Mouse (Mus musculus) brain, embryonic 14.5 days (tissue): ENCODE measurements around the gene Rpl32. TPM values are rescaled to one million over a fixed set of nuclear protein-coding genes. Genes with fewer than 3 reads are reported as not detected.

ENCODE experiments used
- DNase-seq: peaks from one replicate; pipeline ENCODE4 v3.0.0-alpha.2; 2011; ENCODE audit warnings: low read depth
- CTCF ChIP-seq: fragments of 200-500 bp; IDR thresholded peaks from 2 replicates; pipeline ENCODE4 v1.5.1; 2012; ENCODE audit warnings: inconsistent platforms, mild to moderate bottlenecking, moderate library complexity, borderline replicate concordance; ENCODE audit not compliant: insufficient read depth, insufficient read length; ENCODE audit errors: extremely low read depth
- POLR2A ChIP-seq: fragments of 200-500 bp; IDR thresholded peaks from 2 replicates; pipeline ENCODE4 v1.6.1; 2012; ENCODE audit warnings: mild to moderate bottlenecking, inconsistent platforms, borderline replicate concordance; ENCODE audit not compliant: poor library complexity, insufficient read depth, insufficient read length, severe bottlenecking; ENCODE audit errors: extremely low read depth
- polyA plus RNA-seq: library from polyadenylated mRNA; depleted of rRNA; stranded (reverse); fragments of >200 nt; gene quantifications from 2 replicates; pipeline ENCODE4 v1.2.3, GENCODE M21; 2012

Gene Rpl32
- polyA plus RNA-seq, 1 experiment, result 1,840 TPM

DNA sequence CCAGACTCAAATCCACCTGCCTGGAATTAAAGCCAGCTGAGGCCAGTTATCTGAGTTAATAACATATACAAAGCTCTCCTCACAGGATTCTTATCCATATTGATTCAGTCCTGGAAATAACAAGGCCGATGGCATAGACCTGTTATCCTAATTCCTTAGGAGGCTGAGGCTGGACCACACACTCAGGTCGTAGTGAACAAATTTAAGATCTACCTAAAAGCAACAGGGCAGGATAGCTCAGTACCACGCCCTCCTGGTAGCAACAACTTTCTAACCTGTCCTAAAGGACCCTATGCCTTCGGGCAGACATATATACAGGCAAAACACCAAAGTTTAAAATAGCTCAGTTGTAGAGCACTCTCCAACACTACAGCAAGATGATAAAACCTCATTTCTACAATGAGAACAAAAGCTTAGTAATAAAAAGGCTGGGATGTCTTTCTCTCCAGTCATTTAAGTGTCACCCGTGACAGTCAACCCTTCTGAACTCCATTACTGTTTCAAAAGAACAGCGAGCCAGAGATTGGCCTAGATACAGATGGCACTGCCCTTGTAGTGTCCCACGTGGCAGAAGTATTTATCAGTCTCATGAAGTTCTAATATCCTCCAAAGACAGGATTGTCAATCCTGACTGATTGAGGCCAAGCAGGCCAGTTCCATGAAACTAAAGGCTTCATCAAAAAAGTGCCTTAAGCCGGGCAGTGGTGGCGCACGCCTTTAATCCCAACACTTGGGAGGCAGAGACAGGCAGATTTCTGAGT is 3.9 kb downstream of the Rpl32 start:
- no peak for DNase-seq
- TF ChIP-seq CTCF, result no peak

DNA sequence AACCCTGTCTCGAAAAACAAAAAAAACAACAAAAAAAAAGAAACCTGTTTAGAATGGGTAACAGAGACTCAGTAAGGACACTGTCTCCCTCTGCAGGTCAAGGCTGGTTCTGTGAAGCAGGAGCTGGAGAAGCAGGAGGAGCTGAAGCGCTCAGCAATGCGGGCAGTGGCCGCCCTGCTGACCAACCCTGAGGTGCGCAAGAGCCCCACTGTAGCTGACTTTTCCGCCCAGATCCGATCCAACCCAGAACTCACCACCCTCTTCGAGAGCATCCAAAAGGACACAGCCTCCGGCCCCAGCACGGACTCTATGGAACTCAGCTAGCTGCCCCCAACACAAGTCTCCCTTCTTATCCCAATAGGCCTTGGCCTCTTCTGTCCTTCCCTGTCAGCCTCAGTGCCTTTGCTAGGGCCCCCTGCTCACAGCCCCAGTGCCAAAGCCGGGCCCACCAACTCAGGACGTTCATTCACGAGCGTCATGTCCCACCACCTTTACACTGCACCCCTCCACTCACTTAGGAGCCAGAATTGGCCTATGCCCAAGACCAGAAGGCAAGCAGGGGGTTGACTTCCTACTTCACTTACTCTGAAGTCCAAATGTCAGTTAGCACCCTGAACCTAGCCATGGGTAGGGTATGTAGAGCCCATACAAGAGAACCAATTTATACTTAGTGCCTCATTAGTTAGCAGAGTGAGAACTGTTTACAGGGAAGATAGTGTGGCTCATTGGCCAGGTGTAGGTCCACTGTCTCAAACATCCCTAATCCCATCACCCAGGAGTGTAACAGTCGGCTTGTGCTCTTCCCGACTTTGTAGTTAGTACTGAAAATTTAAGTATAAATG is 4.8 kb downstream of the Rpl32 start:
- no peak for TF ChIP-seq POLR2A
- TF ChIP-seq CTCF, result peak; percentile 67
- peak; percentile 79 for DNase-seq

DNA sequence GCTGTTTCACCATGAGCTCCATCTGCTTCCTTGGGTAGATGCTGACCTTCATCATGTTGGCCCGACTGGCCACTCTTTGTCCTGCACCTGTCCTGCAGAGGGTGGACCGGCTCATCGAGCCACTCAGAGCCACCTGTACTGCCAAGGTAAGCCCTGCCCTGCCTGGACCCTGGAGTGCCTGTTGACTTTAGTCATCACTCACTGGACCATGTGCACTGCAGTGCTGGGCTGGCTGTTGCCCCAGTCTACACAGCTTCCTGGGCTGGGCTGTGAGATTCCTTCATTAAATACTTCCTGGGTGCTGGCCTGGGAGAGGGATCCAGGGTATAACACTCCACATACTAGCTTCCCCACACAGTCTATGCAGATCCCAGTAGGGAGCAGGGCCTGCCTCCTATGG is 6.7 kb downstream of the Rpl32 start:
- TF ChIP-seq POLR2A (no peak), CTCF (no peak)
- no peak for DNase-seq

DNA sequence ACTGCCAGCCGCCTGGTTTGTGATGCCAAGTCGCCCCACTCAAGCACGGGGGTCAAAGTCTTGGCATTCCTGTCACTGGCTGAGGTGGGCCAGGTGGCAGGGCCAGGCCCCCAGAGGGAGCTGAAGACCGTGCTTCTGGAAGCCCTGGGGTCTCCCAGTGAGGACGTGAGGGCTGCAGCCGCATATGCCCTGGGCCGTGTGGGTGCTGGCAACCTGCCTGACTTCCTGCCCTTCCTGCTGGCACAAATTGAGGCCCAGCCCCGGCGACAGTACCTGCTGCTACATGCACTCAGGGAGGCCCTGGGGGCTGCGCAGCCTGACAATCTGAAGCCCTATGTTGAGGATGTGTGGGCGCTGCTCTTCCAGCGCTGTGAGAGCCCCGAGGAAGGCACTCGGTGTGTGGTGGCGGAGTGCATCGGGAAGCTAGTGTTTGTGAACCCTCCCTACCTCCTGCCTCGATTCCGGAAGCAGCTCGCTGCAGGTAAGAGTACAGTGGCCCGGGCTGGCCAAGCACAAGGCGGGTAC is 15.8 kb downstream of the Rpl32 start:
- TF ChIP-seq CTCF (no peak), POLR2A (no peak)
- DNase-seq, result no peak

DNA sequence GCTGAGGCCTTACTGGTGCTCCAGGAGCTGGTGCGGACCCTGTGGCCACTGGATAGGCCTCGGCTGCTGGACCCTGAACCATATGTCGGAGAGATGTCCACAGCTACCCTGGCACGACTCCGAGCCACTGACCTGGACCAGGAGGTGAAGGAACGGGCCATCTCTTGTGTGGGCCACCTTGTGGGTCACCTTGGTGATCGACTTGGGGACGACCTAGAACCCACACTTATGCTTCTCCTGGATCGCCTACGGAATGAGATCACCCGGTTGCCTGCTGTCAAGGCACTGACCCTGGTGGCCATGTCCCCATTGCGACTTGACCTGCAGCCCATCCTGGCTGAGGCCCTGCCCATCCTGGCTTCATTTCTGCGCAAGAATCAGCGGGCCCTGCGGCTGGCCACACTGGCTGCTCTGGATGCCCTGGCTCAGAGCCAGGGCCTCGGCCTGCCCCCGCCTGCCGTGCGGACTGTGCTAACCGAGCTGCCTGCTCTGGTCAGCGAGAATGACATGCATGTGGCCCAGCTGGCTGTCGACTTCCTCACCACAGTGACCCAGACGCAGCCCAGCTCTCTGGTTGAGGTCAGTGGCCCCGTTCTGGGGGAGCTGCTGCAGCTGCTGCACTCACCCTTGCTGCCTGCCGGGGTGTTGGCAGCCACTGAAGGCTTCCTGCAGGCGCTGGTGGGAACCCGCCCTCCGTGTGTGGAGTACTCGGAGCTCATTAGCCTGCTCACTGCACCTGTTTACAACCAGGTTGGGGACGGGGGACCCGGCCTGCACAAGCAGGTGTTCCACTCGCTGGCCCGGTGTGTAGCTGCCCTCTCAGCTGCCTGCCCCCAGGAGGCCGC is 16.5 kb downstream of the Rpl32 start:
- TF ChIP-seq POLR2A (no peak), CTCF (no peak)
- no peak for DNase-seq

DNA sequence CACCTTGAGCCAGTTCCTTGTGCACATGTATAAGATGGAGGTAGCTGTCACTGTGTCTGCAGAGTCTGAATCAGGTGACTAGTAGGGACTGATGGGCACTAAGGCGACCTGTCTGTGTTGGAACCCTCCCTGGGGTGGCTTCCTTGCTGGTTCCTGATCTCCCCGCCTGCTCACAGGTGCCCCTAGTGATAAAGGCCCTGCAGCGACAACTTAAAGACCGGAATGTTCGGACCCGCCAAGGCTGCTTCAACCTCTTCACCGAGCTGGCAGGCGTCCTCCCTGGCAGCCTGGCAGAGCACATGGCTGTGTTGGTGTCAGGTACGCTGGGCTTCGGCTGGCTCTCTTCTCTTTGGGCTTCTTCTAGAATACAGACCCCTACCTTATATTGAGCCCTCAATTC is 17.5 kb downstream of the Rpl32 start:
- TF ChIP-seq POLR2A, result no peak
- TF ChIP-seq CTCF, result no peak

DNA sequence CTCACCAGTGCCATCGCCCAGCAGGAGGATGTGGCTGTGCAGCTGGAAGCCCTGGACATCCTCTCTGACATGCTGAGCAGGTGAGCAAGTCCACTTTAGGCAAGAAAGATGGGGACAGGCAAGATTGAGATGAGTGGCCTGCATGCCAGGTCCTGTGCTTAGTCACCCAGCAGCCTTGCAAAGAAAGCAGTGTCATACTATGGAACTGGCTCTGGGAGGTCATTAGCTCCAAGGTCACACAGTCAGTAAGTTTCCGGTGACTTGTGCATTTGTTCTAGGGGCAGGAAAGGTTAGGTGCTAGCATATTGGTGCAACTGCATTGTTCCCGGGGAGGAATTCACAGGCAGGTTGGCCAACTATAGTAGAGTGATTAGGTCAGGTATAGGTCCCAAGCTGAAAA is 25.8 kb downstream of the Rpl32 start:
- DNase-seq, result no peak
- no peak for TF ChIP-seq CTCF
- TF ChIP-seq POLR2A, result no peak

More for the DNA sequence above, 17.5 kb downstream of the Rpl32 start:
- no peak for DNase-seq

DNA sequence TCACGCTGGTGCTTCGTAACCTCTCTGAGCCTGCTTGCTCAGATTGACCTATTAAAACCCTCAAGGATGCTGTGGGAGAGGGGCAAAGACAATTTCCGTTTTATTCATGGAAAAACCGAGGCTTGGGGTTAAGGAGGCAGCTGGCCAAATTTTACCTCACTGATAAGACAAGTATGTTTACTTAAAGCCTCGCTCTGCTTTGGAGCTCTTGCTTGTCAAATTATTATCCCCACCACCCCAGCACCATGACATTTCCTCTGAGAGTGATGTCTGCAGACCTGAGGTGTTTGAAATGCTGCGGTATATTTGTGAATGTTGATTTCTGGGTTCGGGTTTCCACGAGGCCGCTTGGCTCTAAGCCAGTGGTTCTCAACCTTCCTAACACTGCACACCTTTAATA is 32.2 kb downstream of the Rpl32 start:
- TF ChIP-seq CTCF, result no peak
- TF ChIP-seq POLR2A, result no peak
- DNase-seq, result peak; percentile 11

DNA sequence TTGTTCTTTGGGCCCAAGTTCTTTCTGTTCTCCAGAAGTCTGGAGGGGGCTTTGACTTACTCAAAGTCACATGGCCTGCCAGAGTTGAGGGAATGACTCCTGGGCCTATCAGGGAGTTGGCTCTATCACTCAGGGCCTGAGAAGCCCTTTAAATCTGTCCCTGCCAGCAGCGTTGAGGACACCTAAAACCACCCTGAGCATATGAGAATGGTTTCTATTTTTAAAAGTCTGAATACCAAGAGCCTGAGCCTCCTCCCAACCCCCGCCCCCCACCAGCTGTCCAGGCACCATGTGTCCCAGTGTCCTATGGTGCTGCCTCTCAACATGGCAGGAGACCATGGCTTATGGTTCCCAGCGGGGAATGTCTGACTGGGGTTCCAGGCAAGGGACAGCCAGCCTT is 32.7 kb downstream of the Rpl32 start:
- DNase-seq, result peak; percentile 20
- TF ChIP-seq CTCF (no peak), POLR2A (no peak)

DNA sequence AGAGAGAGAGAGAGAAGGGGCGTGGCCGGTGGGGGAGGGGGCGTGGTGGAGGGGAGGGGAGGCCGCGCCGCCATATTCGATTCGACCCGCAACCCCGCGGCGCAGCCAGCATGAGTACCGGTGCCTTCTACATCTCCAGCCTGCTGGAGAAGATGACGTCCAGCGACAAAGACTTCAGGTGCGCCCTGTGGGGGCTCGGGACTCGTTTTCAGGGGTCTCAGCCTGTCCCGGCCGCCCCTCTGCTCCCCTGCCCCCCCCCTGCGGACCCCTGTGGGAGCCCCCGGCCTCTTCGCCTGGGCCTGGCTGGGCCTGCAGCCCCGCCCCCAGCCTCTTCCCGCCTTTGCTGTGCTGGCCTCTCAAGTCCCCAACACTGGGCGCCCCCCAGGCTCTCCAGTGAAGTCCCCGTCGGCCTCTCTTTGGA is 34.0 kb downstream of the Rpl32 start, which contains the start of gene Cand2:
TSS of gene Cand2 (plus strand) at position 38 of the 421 bp plus-strand sequence.
- peak; percentile 85 for DNase-seq
- TF ChIP-seq CTCF (no peak), POLR2A (peak; percentile 30; the same call in 1 of the 2 replicates)

DNA sequence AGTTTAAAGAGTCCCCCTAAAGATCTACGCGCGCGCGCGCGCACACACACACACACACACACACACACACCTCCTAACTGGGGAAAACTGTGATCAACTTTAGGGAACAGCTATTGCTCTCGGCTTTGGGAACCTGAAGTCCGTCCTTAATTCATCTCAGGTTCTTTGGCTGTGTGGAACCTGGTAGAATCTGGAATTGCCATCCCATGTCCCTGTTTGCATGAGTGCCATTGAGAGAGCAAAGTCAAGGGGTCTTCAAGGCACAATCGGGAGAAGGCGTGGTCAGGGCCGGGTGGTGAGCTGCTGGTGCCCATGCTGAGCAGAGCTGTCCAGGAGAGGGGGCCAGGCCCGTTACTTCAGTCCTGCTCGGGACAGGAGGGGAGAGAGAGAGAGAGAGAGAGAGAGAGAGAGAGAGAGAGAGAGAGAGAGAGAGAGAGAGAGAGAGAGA is 34.6 kb downstream of the Rpl32 start:
- TF ChIP-seq POLR2A (no peak), CTCF (no peak)
- peak; percentile 90 for DNase-seq

DNA sequence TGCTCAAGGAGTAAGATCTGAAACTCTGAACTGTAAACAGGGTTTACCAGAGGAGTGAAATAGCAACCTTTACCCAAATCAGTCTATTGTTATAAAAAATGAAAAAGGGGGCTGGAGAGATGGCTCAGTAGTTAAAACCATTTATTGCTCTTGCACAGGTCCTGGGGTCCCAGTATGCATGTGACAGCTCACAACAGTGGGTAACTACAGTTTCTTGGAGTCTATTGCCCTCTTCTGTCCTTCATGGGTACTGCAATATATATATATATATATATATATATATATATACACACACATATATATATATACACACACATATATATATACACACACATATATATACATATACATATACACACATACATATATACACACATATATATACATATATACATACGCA is 35.9 kb downstream of the Rpl32 start:
- TF ChIP-seq CTCF (peak; percentile 11; the same call in 1 of the 2 replicates), POLR2A (no peak)
- no peak for DNase-seq
